8 mouse cellular contexts compared by ENCODE assay signal in genomic region chrX:8095546-8095945, GRCm38 (mm10). TPM values are rescaled to one million over a fixed set of nuclear protein-coding genes. Genes with fewer than 3 reads are reported as not detected.
A peak's percentile ranks its signal among the peaks of the same experiment; 100 is the strongest.
DNase-seq lines count a peak whose midpoint lies in the region; ATAC-seq and TF ChIP-seq lines count a peak whose summit lies in the region.

No protein-coding gene starts in this region.

- intact Hi-C loops in left cerebral cortex, adult 2 months (cut with DNase I): no loop called here
- intact Hi-C loops in left cerebral cortex, postnatal 10 days (cut with DNase I): no loop called here

- WGBS in embryonic facial prominence, embryonic 13.5 days: 89% methylated on average over 10 of the region's 10 CpGs
- 75% methylated on average over 10 of the region's 10 CpGs for WGBS in intestine, postnatal 0 days
- 91% methylated on average over 10 of the region's 10 CpGs for WGBS in neural tube, embryonic 13.5 days

- H3K4me1 ChIP-seq in embryonic facial prominence, embryonic 13.5 days: no peaks in the 10 kb centered on the region
- H3K4me1 ChIP-seq in intestine, postnatal 0 days (replicated peaks; ENCODE audit: control insufficient read depth, insufficient read depth, low read length): no peaks in the 10 kb centered on the region
- peaks cover 2% of the 10 kb centered on the region; the same call in 1 of the 2 replicates for H3K4me1 ChIP-seq in neural tube, embryonic 13.5 days (replicated peaks)

- peak overlapping the region; percentile 49 for H3K4me2 ChIP-seq in embryonic facial prominence, embryonic 13.5 days
- H3K4me2 ChIP-seq in intestine, postnatal 0 days (replicated peaks; ENCODE audit: low read depth): peak overlapping the region; percentile 45; the same call in 1 of the 2 replicates
- peak overlapping the region; percentile 51 for H3K4me2 ChIP-seq in neural tube, embryonic 13.5 days

- H3K4me3 ChIP-seq in left cerebral cortex, adult 2 months: peak overlapping the region; percentile 39; the same call in 1 of the 2 replicates
- H3K4me3 ChIP-seq in embryonic facial prominence, embryonic 13.5 days: peak overlapping the region; percentile 37
- peak overlapping the region; percentile 21; the same call in 1 of the 2 replicates for H3K4me3 ChIP-seq in intestine, postnatal 0 days (ENCODE audit: low read depth, low read length)
- peak overlapping the region; percentile 27 for H3K4me3 ChIP-seq in neural tube, embryonic 13.5 days

- TF ChIP-seq CTCF in left cerebral cortex, adult 2 months (IDR thresholded peaks at IDR 0.05): no peak
- no peak for TF ChIP-seq CTCF in intestine, postnatal 0 days (IDR thresholded peaks at IDR 0.05; ENCODE audit: low read depth)

- H3K9ac ChIP-seq in embryonic facial prominence, embryonic 13.5 days: no peak overlapping the region
- no peak overlapping the region for H3K9ac ChIP-seq in intestine, postnatal 0 days (ENCODE audit: low read depth, low read length)
- 0 out of 2 replicates have a peak overlapping the region, but pooled peaks have one; percentile 31 for H3K9ac ChIP-seq in neural tube, embryonic 13.5 days

- DNase-seq in left cerebral cortex, adult 2 months (ENCODE audit: extremely low spot score in 1 of 2, low spot score in 2 of 2): no peak
- DNase-seq in left cerebral cortex, postnatal 10 days (ENCODE audit: extremely low spot score in 1 of 2, low spot score in 2 of 2): no peak
- DNase-seq in c-Kit-positive CD71-positive TER-119-positive erythroid progenitor cells, embryonic 14.5 days (ENCODE audit: low spot score): no peak
- DNase-seq in testis, postnatal 14 days (ENCODE audit: low spot score): no peak
- DNase-seq in ovary, postnatal 36 days (ENCODE audit: low spot score): no peak

- peak overlapping the region; percentile 55; the same call in 1 of the 2 replicates for H3K27ac ChIP-seq in left cerebral cortex, adult 2 months
- H3K27ac ChIP-seq in embryonic facial prominence, embryonic 13.5 days: no peak overlapping the region
- H3K27ac ChIP-seq in intestine, postnatal 0 days (ENCODE audit: low read depth, low read length): no peak overlapping the region
- H3K27ac ChIP-seq in neural tube, embryonic 13.5 days (replicated peaks): 0 out of 2 replicates have a peak overlapping the region, but pooled peaks have one; percentile 46

- H3K27me3 ChIP-seq in embryonic facial prominence, embryonic 13.5 days: no peaks in the 10 kb centered on the region
- H3K27me3 ChIP-seq in intestine, postnatal 0 days (replicated peaks; ENCODE audit: control insufficient read depth, insufficient read depth, low read length): no peaks in the 10 kb centered on the region
- H3K27me3 ChIP-seq in neural tube, embryonic 13.5 days: no peaks in the 10 kb centered on the region

- no peaks in the 10 kb centered on the region for H3K9me3 ChIP-seq in embryonic facial prominence, embryonic 13.5 days
- H3K9me3 ChIP-seq in intestine, postnatal 0 days (ENCODE audit: control insufficient read depth): no peaks in the 10 kb centered on the region
- H3K9me3 ChIP-seq in neural tube, embryonic 13.5 days: no peaks in the 10 kb centered on the region

- no peak for ATAC-seq in embryonic facial prominence, embryonic 13.5 days (ENCODE audit: insufficient number of reproducible peaks, insufficient read depth, low FRiP score, low TSS enrichment, low read depth)
- no peak for ATAC-seq in intestine, postnatal 0 days
- ATAC-seq in neural tube, embryonic 13.5 days (ENCODE audit: low read depth): no peak

- no peaks in the 10 kb centered on the region for H3K36me3 ChIP-seq in embryonic facial prominence, embryonic 13.5 days
- no peaks in the 10 kb centered on the region for H3K36me3 ChIP-seq in intestine, postnatal 0 days (ENCODE audit: control insufficient read depth, insufficient read depth)
- H3K36me3 ChIP-seq in neural tube, embryonic 13.5 days: no peaks in the 10 kb centered on the region

RNA-seq across cellular contexts. Expression of gene Was, which starts 5.2 kb away (rescaled TPM):
- 1 to 10 TPM; 1.5 to 1.9 TPM for total RNA-seq in left cerebral cortex, adult 2 months (2021)
- total RNA-seq in left cerebral cortex, postnatal 10 days (2021): 1 to 10 TPM; 1.4 to 1.5 TPM
- 0.41 and 0.44 TPM in 2 replicates for polyA plus RNA-seq in embryonic facial prominence, embryonic 13.5 days (2015; fragmentation: Nextera tagmentation; extraction: Ambion mirVana)
- 0.34 and 0.48 TPM in 2 replicates for polyA plus RNA-seq in intestine, postnatal 0 days (2015; fragmentation: Nextera tagmentation; extraction: Ambion mirVana)
- polyA plus RNA-seq in neural tube, embryonic 13.5 days (2015; fragmentation: Nextera tagmentation; extraction: Ambion mirVana): 0.24 TPM in 1 of 2 replicates, not detected in the other

RNA-seq across cellular contexts. Expression of gene Suv39h1, which starts 21.0 kb away (rescaled TPM):
- 10 to 100 TPM; 22.5 to 27.1 TPM for total RNA-seq in left cerebral cortex, adult 2 months (2021)
- total RNA-seq in left cerebral cortex, postnatal 10 days (2021): 10 to 100 TPM; 34.3 to 36.7 TPM
- polyA plus RNA-seq in embryonic facial prominence, embryonic 13.5 days (2015; fragmentation: Nextera tagmentation; extraction: Ambion mirVana): 64.7 and 68.5 TPM in 2 replicates
- 15.5 and 16.5 TPM in 2 replicates for polyA plus RNA-seq in intestine, postnatal 0 days (2015; fragmentation: Nextera tagmentation; extraction: Ambion mirVana)
- 39.5 and 39.8 TPM in 2 replicates for polyA plus RNA-seq in neural tube, embryonic 13.5 days (2015; fragmentation: Nextera tagmentation; extraction: Ambion mirVana)

RNA-seq across cellular contexts. Expression of gene Wdr13, which starts 37.1 kb away (rescaled TPM):
- 100 to 1,000 TPM; 190 to 220 TPM for total RNA-seq in left cerebral cortex, adult 2 months (2021)
- total RNA-seq in left cerebral cortex, postnatal 10 days (2021): 100 to 1,000 TPM; 231 to 242 TPM
- polyA plus RNA-seq in embryonic facial prominence, embryonic 13.5 days (2015; fragmentation: Nextera tagmentation; extraction: Ambion mirVana): 23.2 and 27.2 TPM in 2 replicates
- 10.1 and 13.6 TPM in 2 replicates for polyA plus RNA-seq in intestine, postnatal 0 days (2015; fragmentation: Nextera tagmentation; extraction: Ambion mirVana)
- polyA plus RNA-seq in neural tube, embryonic 13.5 days (2015; fragmentation: Nextera tagmentation; extraction: Ambion mirVana): 47.8 and 51.7 TPM in 2 replicates

RNA-seq across cellular contexts. Expression of gene Rbm3, which starts 50.1 kb away (rescaled TPM):
- 100 to 1,000 TPM in 1 of 2 experiments, 10 to 100 TPM in 1; 86.0 to 124 TPM for total RNA-seq in left cerebral cortex, adult 2 months (2021)
- total RNA-seq in left cerebral cortex, postnatal 10 days (2021): 100 to 1,000 TPM; 268 to 306 TPM
- polyA plus RNA-seq in embryonic facial prominence, embryonic 13.5 days (2015; fragmentation: Nextera tagmentation; extraction: Ambion mirVana): 501 and 572 TPM in 2 replicates
- polyA plus RNA-seq in intestine, postnatal 0 days (2015; fragmentation: Nextera tagmentation; extraction: Ambion mirVana): 591 and 623 TPM in 2 replicates
- polyA plus RNA-seq in neural tube, embryonic 13.5 days (2015; fragmentation: Nextera tagmentation; extraction: Ambion mirVana): 336 and 349 TPM in 2 replicates

Comparison
In these comparisons a context has a peak if more than half of its experiments do, and no peak if none do; other contexts are left out.
1. H3K27ac ChIP-seq: peak in left cerebral cortex, adult 2 months (single experiment) and neural tube, embryonic 13.5 days (single experiment); none in embryonic facial prominence, embryonic 13.5 days (single experiment) and intestine, postnatal 0 days (single experiment).
2. Peak in every context shown above with its lines, with median percentiles within 50 percentile points of each other: H3K4me3 ChIP-seq and H3K4me2 ChIP-seq.